Mouse (Mus musculus) limb, embryonic 13.5 days (tissue): ENCODE results near the gene Rabl3. TPM values are rescaled to one million over a fixed set of nuclear protein-coding genes. Genes with fewer than 3 reads are reported as not detected.

Experiments used
- ATAC-seq: fragments of 200-750 bp; cut with Nextera tagmentation; 2 replicates; pipeline ENCODE4 v1.8.0; 2017; ENCODE audit warnings: low read depth, moderate number of reproducible peaks, moderate TSS enrichment; ENCODE audit not compliant: low FRiP score
- H3K27ac ChIP-seq: fragments of 300-500 bp; sonication (generic); 2 replicates; pipeline ENCODE4 v1.5.1; 2015; ENCODE audit warnings: inconsistent platforms, mild to moderate bottlenecking, moderate library complexity
- H3K27me3 ChIP-seq: fragments of 300-500 bp; sonication (generic); 2 replicates; pipeline ENCODE4 v1.6.1; 2015; ENCODE audit warnings: mild to moderate bottlenecking, inconsistent platforms
- H3K36me3 ChIP-seq: fragments of 300-500 bp; sonication (generic); 2 replicates; pipeline ENCODE4 v1.6.1; 2015; ENCODE audit warnings: inconsistent platforms, mild to moderate bottlenecking, moderate library complexity
- H3K4me1 ChIP-seq: fragments of 300-500 bp; sonication (generic); 2 replicates; pipeline ENCODE4 v1.6.1; 2015; ENCODE audit warnings: inconsistent platforms
- H3K4me2 ChIP-seq: fragments of 300-500 bp; sonication (generic); replicated peaks from 2 replicates; pipeline ENCODE4 v1.6.1; 2015; ENCODE audit warnings: inconsistent platforms, mild to moderate bottlenecking, moderate library complexity
- H3K4me3 ChIP-seq: fragments of 300-500 bp; sonication (generic); 2 replicates; pipeline ENCODE4 v1.5.1; 2015; ENCODE audit warnings: moderate library complexity, mild to moderate bottlenecking, inconsistent platforms
- H3K9ac ChIP-seq: fragments of 300-500 bp; sonication (generic); 2 replicates; pipeline ENCODE4 v1.6.1; 2015; ENCODE audit warnings: mild to moderate bottlenecking, inconsistent platforms
- H3K9me3 ChIP-seq: fragments of 300-500 bp; sonication (generic); 2 replicates; pipeline ENCODE4 v1.6.1; 2016; ENCODE audit warnings: inconsistent platforms
- WGBS: fragments of 180-500 bp; shearing (Covaris S2); methylation state at CpG from one replicate; pipeline ENCODE4 v1.1.7; 2015; 5-methylcytosine and 5-hydroxymethylcytosine counted together
- polyA plus RNA-seq: library from polyadenylated mRNA; unstranded; fragments of >200 nt; fragmentation: Nextera tagmentation; extraction: Ambion mirVana; gene quantifications from 2 replicates; pipeline ENCODE4 v1.2.1, GENCODE M21; 2015

Rabl3 gene
- polyA plus RNA-seq, 1 experiment from 2014 or later, result 31.8 TPM

DNA sequence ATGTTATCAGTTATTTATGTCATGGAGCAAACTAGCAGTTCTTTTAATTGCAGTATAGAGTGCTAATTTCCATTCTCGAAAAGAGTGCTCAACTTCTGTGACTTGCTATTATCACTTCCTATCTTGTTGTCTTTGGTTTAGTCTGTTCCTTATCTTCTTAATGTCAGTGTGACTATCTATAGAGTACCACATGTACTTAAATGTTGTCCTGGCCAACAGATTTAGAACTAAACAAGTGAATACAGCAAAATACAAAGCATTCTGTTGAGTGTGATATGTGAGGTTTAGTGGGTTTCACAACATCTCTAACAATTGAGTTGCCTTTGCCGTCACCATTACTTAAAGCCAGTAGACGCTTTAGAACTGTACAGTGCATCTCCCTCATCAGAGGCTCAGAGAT, 13.1 kb downstream of the Rabl3 start:
- H3K27me3 ChIP-seq, result no peaks in the 10 kb centered on the region

DNA sequence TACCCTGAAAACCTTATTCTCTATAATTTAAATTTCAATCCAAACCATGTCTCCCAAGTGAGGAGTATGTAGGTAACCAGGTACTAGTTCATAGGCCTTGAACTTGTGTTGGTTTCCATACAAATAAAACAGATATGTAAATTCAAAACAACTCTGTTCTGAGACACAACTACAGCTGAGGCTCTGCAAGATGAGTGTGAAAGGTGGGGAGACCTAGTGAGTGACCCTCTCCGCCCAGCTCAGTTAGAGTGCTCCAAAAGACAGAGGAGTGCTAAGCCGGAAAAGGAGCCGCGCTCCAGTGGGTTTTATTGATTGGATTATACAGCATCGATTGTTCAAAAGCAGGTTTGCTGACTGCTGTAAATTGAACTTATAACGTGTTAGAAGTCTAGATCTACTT, 22.7 kb downstream of the Rabl3 start:
- 81% methylated on average over 6 of the region's 6 CpGs for WGBS
- H3K27ac ChIP-seq, result no peak overlapping the region
- H3K9me3 ChIP-seq, result no peaks in the 10 kb centered on the region
- H3K4me3 ChIP-seq, result no peak overlapping the region
- no peak overlapping the region for H3K9ac ChIP-seq
- no peaks in the 10 kb centered on the region for H3K27me3 ChIP-seq
- peaks cover 26% of the 10 kb centered on the region for H3K36me3 ChIP-seq
- no peak overlapping the region for H3K4me2 ChIP-seq
- ATAC-seq, result no peak
- H3K4me1 ChIP-seq, result no peaks in the 10 kb centered on the region

More for the DNA sequence above, 13.1 kb downstream of the Rabl3 start:
- Histone ChIP-seq H3K4me3 (no peak overlapping the region), H3K36me3 (peaks cover 14% of the 10 kb centered on the region), H3K4me2 (no peak overlapping the region), H3K9ac (no peak overlapping the region), H3K27ac (no peak overlapping the region), H3K4me1 (no peaks in the 10 kb centered on the region), H3K9me3 (no peaks in the 10 kb centered on the region)
- 91% methylated on average over 3 of the region's 3 CpGs for WGBS
- no peak for ATAC-seq

GRCm38 (mm10) chr16:37562961-37563360, 23.3 kb downstream of the Rabl3 start:
- H3K9ac ChIP-seq, result no peak overlapping the region
- no peaks in the 10 kb centered on the region for H3K4me1 ChIP-seq
- no peaks in the 10 kb centered on the region for H3K9me3 ChIP-seq
- no peaks in the 10 kb centered on the region for H3K27me3 ChIP-seq
- ATAC-seq, result no peak
- no peak overlapping the region for H3K4me3 ChIP-seq
- H3K36me3 ChIP-seq, result peaks cover 20% of the 10 kb centered on the region
- no peak overlapping the region for H3K27ac ChIP-seq
- H3K4me2 ChIP-seq, result no peak overlapping the region
- 91% methylated on average over 5 of the region's 5 CpGs for WGBS

DNA sequence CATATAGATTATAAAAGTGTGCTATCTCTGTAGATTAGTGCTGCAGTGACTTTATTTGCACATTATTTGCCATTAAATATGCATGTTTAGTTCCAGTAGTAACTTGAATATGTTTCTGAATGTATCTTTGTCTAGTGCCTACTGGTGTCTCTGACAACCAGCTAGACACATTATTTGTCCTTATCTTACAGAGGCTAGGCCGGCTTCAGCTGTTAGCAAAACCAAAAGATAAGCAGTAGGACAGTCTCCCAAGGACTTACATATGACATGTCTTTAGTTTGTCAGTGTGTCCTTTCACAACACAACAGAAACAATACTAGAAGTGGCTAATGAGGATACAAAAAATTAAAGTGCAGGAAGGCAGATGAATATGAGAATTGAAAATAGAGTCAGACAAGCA, 25.4 kb downstream of the Rabl3 start:
- Histone ChIP-seq H3K4me2 (no peak overlapping the region), H3K27ac (no peak overlapping the region), H3K9ac (no peak overlapping the region), H3K9me3 (no peaks in the 10 kb centered on the region), H3K27me3 (no peaks in the 10 kb centered on the region), H3K36me3 (peaks cover 13% of the 10 kb centered on the region; the same call in 1 of the 2 replicates), H3K4me3 (no peak overlapping the region), H3K4me1 (no peaks in the 10 kb centered on the region)
- WGBS, result 93% methylated on average over 1 of the region's 1 CpGs
- no peak for ATAC-seq

GRCm38 (mm10) chr16:37566107-37566506, 26.4 kb downstream of the Rabl3 start:
- WGBS, result 71% methylated on average over 6 of the region's 6 CpGs
- H3K27ac ChIP-seq, result no peak overlapping the region
- no peak for ATAC-seq
- H3K4me3 ChIP-seq, result no peak overlapping the region
- no peaks in the 10 kb centered on the region for H3K27me3 ChIP-seq
- H3K4me1 ChIP-seq, result peaks cover 6% of the 10 kb centered on the region
- H3K4me2 ChIP-seq, result no peak overlapping the region
- no peaks in the 10 kb centered on the region for H3K9me3 ChIP-seq
- no peak overlapping the region for H3K9ac ChIP-seq
- peaks cover 13% of the 10 kb centered on the region; the same call in 1 of the 2 replicates for H3K36me3 ChIP-seq

- 88% methylated on average over 12 of the region's 12 CpGs for WGBS
Measured at GRCm38 (mm10) chr16:37567113-37568050, 27.7 kb downstream of the Rabl3 start.

GRCm38 (mm10) chr16:37571554-37571953, 31.9 kb downstream of the Rabl3 start:
- H3K36me3 ChIP-seq, result peaks cover 8% of the 10 kb centered on the region
- H3K9me3 ChIP-seq, result peaks cover 4% of the 10 kb centered on the region; the same call in 1 of the 2 replicates
- 29% methylated on average over 3 of the region's 3 CpGs for WGBS
- no peak for ATAC-seq
- no peak overlapping the region for H3K4me3 ChIP-seq
- H3K27me3 ChIP-seq, result no peaks in the 10 kb centered on the region
- no peak overlapping the region for H3K9ac ChIP-seq
- H3K4me1 ChIP-seq, result peaks cover 19% of the 10 kb centered on the region
- no peak overlapping the region for H3K4me2 ChIP-seq
- H3K27ac ChIP-seq, result 0 out of 2 replicates have a peak overlapping the region, but pooled peaks have one; percentile 28

More at GRCm38 (mm10) chr16:37567113-37568050, 27.7 kb downstream of the Rabl3 start:
- H3K4me1 ChIP-seq, result peaks cover 17% of the 10 kb centered on the region
- H3K27me3 ChIP-seq, result no peaks in the 10 kb centered on the region
- H3K9me3 ChIP-seq, result no peaks in the 10 kb centered on the region
- no peak overlapping the region for H3K27ac ChIP-seq
- no peak for ATAC-seq
- H3K36me3 ChIP-seq, result peaks cover 13% of the 10 kb centered on the region; the same call in 1 of the 2 replicates
- no peak overlapping the region for H3K4me2 ChIP-seq
- no peak overlapping the region for H3K4me3 ChIP-seq
- no peak overlapping the region for H3K9ac ChIP-seq

- Histone ChIP-seq H3K27me3 (no peaks in the 10 kb centered on the region), H3K4me1 (peaks cover 19% of the 10 kb centered on the region), H3K27ac (no peak overlapping the region), H3K9me3 (peaks cover 4% of the 10 kb centered on the region; the same call in 1 of the 2 replicates), H3K36me3 (peaks cover 8% of the 10 kb centered on the region), H3K4me2 (peak overlapping the region; percentile 36; the same call in 1 of the 2 replicates), H3K4me3 (no peak overlapping the region), H3K9ac (no peak overlapping the region)
- ATAC-seq, result peak; percentile 60; the same call in 1 of the 2 replicates
- WGBS, result 34% methylated on average over 12 of the region's 12 CpGs
Measured at GRCm38 (mm10) chr16:37572117-37572754, 32.6 kb downstream of the Rabl3 start.

DNA sequence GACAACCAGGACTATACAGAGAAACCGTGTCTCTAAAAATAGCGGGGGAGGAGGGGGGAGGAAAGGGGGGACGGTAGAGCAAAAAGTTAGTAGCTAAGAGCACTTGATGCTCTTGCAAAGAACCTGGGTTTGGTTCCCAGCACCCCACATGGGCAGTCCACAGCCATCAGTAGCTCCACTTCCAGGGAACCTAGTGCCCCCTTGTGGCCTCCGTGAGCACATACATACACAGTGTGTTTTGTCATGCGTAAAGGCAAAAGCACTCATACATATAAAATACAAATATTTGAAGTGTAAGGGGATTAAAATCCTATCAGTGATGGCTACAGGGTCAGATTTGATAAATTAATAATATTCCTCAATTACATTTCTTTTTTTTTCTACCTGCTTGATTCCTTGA, 33.4 kb downstream of the Rabl3 start:
- WGBS, result 97% methylated on average over 5 of the region's 5 CpGs
- no peak overlapping the region for H3K4me3 ChIP-seq
- no peak for ATAC-seq

GRCm38 (mm10) chr16:37575325-37575724, 35.6 kb downstream of the Rabl3 start:
- no peak overlapping the region for H3K4me2 ChIP-seq
- peaks cover 4% of the 10 kb centered on the region; the same call in 1 of the 2 replicates for H3K9me3 ChIP-seq
- no peaks in the 10 kb centered on the region for H3K27me3 ChIP-seq
- no peak overlapping the region for H3K4me3 ChIP-seq
- peaks cover 32% of the 10 kb centered on the region for H3K4me1 ChIP-seq
- 56% methylated on average over 3 of the region's 3 CpGs for WGBS
- no peak overlapping the region for H3K27ac ChIP-seq
- peaks cover 4% of the 10 kb centered on the region for H3K36me3 ChIP-seq
- ATAC-seq, result no peak
- H3K9ac ChIP-seq, result no peak overlapping the region

More for the DNA sequence above, 33.4 kb downstream of the Rabl3 start:
- Histone ChIP-seq H3K27me3 (no peaks in the 10 kb centered on the region), H3K4me2 (no peak overlapping the region), H3K27ac (no peak overlapping the region), H3K9ac (no peak overlapping the region), H3K9me3 (peaks cover 4% of the 10 kb centered on the region; the same call in 1 of the 2 replicates), H3K4me1 (peaks cover 25% of the 10 kb centered on the region), H3K36me3 (peaks cover 8% of the 10 kb centered on the region)

DNA sequence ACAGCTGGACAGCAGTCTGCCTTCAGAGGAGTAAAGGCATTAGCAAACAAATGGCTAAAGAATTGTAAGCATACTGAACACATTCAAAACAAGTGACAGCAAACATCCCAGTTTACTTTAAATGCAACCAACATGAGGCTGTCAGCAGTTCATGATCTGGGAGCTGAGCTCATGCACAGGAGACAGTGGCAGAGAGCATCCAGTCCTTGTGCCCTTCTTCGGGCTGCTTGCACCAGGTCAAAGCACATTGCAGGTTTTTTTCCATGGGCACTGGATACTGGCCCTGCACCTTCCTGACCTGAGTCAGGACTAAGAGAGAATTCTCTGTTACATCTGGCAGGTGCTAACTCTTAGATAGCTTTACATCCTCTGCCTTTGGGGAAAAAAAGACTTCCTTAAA, 39.9 kb downstream of the Rabl3 start:
- Histone ChIP-seq H3K4me3 (no peak overlapping the region), H3K27me3 (no peaks in the 10 kb centered on the region), H3K4me2 (no peak overlapping the region), H3K36me3 (no peaks in the 10 kb centered on the region), H3K4me1 (peaks cover 26% of the 10 kb centered on the region), H3K27ac (no peak overlapping the region), H3K9me3 (no peaks in the 10 kb centered on the region), H3K9ac (no peak overlapping the region)
- WGBS, result 78% methylated on average over 1 of the region's 1 CpGs
- ATAC-seq, result no peak

- no peak within 1 kb of the TSS for H3K9ac ChIP-seq
- no peaks in the 10 kb centered on the region for H3K27me3 ChIP-seq
- no peak within 1 kb of the TSS for H3K4me3 ChIP-seq
- no peaks in the 10 kb centered on the region for H3K9me3 ChIP-seq
- H3K27ac ChIP-seq, result no peak within 1 kb of the TSS
- WGBS, result 63% methylated on average over 4 of the region's 4 CpGs
- no peak within 1 kb of the TSS for H3K4me2 ChIP-seq
- H3K36me3 ChIP-seq, result no peaks in the 10 kb centered on the region
- peaks cover 29% of the 10 kb centered on the region for H3K4me1 ChIP-seq
- ATAC-seq, result no peak
Measured at GRCm38 (mm10) chr16:37579994-37580393, 40.3 kb downstream of the Rabl3 start, which contains the start of gene Hgd. Gene Hgd, plus strand, starts transcription at chr16:37580153.
